Mouse (Mus musculus) heart, postnatal 0 days (tissue): ENCODE measurements at regions not wholly inside any gene's neighbourhood (a gene's known extent, or its start where the extent isn't known, plus 50 kb on each side); places are given as distances from the start of the nearest gene placed in this dataset.

ENCODE experiments used
- CTCF ChIP-seq: IDR thresholded peaks from 2 replicates; pipeline ENCODE4 v1.5.1; 2016; ENCODE audit warnings: antibody characterized with exemption, control low read depth, low read depth
- EP300 ChIP-seq: IDR thresholded peaks from 2 replicates; pipeline ENCODE4 v1.6.1; 2016; ENCODE audit warnings: antibody characterized with exemption, low read depth

GRCm38 (mm10) chr15:63371328-63372023 is 473.5 kb downstream of the Gsdmc2 start:
- no peak for TF ChIP-seq CTCF
- TF ChIP-seq EP300, result no peak
